Mouse (Mus musculus) brain, adult 2 months (tissue): ENCODE data around the gene Rnft2.

Experiments
- DNase-seq: peaks from one replicate; pipeline ENCODE4 v3.0.0; 2011; ENCODE audit warnings: low read depth, low spot score

Gene Rnft2

DNA sequence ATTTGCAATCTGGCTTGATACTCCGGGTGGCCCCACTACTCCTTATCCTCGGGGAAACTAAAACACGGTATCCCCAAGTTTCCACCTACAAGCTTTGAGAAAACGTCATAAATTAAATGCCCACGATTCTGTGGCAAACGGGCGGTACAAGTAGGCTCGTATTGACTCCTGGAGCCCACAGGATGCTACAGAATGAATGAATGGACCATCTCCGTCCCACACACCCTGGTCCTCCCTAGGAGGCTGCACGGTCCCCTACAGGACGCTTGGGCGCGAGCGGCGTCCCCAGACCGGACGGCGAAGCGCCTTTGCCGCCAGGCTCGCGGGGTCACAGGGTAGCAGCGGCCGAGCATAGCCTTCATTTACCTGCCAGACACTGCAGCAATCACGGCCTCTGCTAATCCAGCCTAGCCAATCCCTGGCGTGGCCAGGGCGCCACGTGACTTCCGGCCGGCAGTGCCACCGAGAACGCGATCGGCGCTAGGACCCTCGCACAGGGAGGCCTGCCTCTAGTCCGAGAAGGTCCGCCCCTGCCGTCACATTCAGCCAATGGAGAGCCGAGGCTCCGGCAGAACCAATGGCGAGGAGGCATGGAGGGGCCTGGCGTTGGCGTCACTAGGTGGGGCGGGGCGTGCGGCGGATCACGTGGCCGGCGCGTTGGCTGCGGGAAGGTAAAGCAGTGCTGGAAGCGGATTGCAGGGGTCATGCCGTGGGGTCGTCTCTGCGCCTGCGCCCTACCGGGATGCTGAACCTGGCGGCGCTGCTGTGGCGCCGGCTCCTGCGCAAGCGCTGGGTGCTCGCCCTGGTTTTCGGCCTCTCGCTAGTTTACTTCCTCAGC, at the start of gene Rnft2, which contains the start of gene 2410131K14Rik:
Gene Rnft2 (minus strand): TSS at position 511 of the 838 bp plus-strand sequence.
Gene 2410131K14Rik (plus strand): TSS at position 622 of the 838 bp plus-strand sequence.
- peak; percentile 100 for DNase-seq

DNA sequence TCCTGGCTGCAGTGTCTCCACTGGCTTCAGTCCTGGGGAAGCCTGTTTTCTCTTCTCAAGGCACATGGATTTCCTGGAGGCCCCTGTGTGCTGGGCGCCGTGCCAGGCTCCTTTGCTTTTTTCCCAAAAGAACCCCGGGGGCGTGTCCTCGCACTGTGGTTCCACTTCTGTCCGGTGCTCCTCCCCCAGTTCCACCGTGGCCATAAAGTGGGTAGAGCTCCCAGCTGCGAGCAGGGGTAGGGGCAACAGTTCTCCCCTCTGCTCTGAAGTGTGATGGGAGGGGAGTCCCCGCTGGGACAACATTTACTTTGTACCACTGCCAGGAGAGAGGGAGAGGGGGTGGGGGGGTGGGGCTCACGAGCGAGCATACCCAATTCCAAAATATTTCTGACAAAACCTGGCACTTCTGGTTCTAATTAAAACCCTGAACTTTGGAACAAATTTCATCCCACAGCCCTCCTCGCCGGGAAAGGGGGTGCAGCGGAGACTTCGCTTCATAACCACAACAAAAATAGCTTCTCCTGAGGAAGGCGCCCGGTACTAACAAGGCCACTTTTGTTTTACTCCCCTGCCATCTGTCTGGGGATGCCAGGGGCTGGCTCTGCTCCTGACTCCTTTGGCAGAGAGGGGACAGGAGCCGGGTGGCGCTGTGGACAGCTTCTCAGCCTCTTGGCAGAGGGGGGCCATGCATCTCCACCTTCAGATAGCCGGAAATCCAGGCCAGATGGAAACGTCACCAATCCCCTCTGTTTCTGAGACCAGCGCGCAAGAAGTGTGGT, 49.4 kb upstream of the Rnft2 start:
- DNase-seq: peak; percentile 84

DNA sequence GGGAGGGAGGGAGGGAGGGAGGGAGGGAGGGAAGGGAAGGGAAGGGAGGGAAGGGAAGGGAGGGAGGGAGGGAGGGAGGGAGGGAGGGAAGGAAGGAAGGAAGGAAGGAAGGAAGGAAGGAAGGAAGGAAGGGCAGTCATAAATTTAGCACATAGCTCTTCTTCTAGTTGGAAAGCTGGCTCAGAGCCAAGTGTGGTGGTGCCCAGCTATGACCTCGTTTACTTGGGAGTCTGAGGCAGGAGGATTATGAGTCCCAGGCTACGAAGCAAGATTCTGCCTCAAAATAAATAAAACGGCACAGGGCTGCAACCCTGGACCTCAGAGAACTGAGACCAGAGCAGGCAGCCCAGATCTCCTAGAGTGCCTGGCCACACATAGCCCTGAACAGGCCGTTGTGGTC, 47.6 kb upstream of the Rnft2 start:
- no peak for DNase-seq

DNA sequence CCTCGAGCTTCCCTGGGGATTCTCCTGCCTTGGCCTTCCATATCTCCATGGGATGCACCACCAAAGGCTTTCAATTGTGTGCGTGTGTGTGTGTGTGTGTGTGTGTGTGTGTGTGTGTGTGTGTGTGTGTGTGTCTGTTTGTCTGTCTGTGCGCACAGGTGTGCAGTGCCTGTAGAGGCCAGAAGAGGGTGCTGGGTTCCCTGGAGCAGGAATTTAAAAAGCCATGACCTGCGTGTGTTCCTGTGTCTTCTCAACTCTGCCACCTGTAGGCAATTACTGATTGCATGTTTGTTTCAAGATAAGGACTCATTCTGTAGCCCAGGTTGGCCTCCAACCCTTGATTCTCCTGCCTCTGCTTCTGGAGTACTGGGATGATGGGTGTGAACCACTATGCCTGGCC, 46.5 kb upstream of the Rnft2 start:
- DNase-seq: no peak

DNA sequence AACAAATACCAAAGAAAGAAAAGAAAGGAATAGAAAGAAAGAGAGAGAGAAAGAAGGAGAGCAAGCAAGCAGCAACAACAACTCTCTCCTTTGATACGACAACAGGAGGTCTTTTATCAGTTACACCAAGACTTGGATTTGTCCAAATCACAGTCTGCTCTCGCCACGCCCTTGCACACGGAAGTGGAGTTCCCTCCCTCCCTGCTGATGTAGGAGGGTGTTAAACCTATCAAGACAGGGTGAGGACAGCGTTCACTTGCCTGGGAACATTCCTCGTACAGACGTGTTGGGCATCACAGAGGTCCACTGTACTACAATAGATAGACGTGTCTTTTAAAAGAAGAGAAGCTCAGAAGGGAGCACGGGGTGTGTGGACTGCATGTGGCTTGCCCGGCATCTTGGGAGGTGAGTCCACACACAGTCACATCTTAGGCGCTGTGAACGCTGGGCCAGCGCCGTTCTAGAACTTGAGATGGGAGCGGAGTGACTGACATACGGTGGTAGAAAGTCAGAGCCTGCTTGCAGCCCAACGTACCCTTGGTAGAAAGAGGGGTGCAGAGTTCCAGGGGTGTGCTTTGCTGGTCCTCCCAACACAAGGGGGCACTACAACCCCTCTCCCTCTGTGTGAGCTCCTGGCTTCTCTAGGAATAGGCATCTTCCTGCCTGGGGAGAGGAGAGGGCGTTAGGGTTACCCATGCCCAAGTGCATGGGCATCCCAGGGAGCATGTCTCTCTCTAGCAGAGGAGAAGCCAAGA, 33.0 kb upstream of the Rnft2 start:
- no peak for DNase-seq

DNA sequence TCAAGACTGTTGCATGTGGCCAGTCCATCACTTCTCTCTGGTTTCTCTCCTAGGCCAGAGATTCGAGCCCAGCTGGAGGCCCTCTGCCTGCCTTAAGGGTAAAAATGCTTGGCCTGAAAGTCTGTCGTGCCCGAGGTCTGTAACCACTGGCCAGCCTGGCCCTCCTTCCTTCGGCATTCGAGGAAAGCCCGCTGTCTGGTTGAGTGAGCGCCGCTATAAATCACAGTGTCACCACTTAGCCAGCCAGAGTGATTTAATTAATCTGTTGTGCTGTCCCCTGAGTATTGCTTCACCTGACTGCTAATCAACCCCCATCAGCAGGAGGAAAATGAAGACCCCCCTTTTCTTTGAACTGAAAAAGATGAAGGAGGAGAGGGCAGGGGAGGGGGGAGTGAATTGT, 31.8 kb upstream of the Rnft2 start:
- DNase-seq: no peak

DNA sequence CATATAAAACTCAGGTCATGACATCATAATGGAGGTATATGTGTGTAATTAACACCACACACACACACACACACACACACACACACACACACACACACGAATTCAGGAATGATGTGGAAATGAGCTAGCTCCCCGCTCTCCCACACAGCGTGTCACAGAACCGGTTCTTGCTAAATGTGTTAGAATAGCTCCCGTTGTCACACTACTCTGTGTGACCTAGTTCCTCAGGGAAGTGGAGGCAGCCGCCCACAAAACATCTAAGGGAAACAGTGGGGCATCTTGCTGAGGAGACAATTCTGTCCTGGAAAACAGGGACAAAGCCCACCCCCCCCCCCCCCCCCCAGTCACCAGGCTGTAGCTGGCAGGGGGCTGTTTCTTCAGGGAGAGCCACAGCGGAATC, 31.4 kb upstream of the Rnft2 start:
- peak; percentile 86 for DNase-seq

DNA sequence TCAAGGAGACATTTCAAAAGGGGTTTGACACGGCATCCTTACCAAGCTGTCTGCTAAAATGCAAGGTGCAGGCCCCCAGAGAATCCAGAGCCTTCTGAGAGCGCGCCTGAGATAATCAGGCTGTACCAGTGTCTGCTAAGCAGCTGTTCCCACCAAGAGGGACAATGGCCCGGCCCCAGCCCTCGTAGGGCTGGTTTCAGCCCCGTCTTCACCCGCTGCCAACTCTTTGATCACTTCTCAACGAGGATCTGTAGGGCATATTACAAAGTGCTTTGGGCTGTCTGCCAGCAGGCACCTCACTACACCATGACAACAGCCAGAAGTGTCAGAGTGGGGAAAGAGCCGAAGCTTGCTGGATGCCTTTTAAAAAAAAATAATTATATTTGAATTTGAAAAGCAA, 29.6 kb upstream of the Rnft2 start:
- peak; percentile 35 for DNase-seq

DNA sequence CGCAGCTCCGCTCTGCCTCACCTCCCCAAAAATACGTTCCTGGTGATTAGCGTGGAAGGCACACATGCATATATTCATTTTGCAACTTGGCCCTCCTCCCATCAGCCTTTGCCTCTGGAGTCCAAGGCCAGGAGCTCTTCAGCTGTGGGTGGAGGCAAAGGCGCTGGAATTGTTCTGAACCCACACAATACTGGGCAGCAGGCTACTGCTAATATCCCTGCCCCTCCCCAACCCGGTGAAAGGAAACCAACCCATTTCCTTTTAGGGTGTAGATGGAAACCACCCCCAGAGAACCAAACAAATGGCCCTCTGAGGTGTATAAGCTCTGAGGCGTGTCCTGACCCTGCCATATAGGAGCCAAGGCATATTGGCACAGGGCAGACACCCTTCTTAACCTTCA, 28.5 kb upstream of the Rnft2 start:
- no peak for DNase-seq

DNA sequence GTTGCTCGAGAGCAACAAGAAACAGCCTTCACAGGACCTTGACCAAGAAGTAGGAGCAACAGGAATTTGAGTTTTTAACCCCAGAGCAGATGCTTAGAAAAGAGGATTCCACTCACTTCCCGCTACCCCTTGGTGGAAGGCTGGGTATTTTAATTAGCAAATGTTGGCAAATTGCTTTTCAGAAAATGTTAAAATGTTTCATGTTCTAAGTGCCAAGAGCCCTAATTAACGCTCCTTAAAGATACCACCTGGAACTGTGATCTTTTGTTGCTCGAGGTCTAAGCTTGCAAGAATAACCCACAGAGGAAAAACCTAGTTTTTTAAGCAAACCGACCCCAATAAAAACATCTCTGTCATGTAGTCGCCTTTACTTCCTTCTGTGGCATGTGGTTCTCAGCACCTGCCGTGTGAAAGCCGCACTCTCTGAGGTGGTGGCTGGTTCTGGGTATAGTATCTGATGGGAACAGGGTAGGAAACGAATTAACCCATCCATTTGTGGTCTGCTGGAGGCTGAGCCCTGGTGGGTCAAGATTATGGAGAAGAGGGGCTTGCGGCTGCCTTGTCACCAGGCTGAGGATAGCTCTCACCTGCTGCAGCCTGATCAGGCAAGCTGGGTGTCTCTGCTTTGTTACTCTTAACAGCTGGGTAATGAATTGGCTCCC, 26.7 kb upstream of the Rnft2 start:
- no peak for DNase-seq

DNA sequence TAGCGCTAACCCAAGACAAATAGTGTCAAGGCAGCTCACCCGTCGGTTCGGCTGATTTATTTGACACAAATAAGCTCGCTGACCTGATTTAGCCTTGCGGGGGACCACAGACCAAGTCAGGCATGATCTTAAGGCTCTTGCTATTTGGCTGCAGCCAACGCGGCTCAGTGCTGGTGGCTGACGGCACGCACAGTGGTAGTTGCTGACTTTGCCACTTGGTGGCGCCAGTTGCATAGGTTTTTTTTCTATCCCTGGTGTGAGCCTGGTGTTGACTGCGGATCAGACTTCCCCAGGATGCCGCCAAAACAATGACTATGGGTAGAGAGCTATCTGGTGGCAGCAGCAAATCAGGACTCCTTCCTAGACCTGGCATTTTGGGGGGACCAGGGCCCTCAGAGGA, 24.1 kb upstream of the Rnft2 start:
- DNase-seq: peak; percentile 91

DNA sequence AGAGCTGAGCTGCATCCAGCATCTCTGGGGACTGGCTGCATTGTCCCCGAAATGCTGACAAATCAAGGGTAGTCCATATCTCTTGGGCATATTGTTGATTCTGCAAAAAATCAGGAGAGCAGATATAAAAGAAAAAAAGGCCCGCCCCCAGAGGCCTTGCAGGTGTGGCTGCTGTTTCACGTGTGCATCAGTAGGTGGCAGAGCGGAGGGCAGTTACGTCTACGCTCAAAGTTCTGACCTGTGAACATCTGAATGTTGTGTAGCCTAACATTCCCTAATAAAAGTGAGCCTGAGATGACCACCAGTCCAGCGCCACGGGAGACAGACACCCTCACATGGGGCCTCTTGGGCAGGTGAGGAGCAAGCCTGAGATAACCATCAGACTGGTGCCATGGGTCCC, 21.4 kb upstream of the Rnft2 start:
- peak; percentile 54 for DNase-seq

DNA sequence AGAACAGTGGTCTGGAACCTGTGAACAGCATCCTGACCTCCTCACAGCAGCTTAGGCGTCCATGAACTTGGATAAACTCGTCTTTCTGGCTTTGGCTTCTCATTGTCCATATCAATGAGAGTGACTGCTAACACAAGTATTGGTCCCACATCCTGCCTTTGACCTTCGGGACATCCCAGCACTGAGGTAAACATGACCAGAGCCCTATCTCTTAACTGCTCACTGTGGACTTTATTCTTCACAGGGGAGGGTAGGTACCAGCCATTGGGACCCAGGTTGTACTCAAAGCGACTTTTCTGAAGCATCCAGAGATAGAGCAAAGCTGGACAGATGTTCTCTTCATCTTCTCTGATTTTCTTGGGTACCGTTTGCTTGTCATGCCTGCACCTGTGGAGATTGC, 20.4 kb upstream of the Rnft2 start:
- DNase-seq: no peak

DNA sequence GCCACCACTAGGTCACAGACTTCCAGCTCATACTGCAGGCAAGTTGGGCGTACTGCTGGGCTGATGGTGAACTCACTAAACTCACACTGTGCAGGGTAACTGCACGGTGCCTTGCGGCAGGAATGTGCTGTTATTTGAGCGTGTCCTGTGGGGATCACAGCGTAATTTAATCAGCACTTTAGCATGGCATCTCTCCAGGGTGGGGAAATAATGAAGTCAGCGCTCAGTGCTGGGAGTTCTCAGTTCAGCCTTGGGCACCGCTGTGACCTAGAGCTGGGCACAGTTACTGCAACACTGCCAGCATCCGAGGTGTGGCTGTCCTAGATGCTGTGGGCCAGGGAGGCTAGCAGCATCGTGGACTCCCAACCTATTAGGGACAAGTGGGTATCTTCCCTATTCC, 19.4 kb upstream of the Rnft2 start:
- DNase-seq: peak; percentile 52

DNA sequence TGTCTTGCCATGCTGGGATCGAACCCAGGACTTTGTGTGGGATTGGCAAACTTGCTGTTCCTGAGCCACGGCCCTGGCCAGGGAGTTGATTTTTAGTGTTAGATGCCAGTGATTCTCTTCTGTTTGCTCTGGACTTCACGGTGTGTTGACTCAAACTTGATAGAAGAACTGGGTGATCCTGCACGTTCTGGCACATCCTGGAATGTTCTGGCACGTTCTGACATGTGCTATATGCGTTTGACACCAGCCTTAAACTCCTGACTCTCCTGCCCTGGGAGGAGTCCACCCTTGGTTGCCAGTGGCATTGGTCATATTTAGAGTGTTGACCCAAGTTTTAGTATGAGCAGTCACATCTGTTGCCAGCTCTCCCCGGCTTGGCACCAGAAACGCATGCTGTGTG, 17.5 kb upstream of the Rnft2 start:
- DNase-seq: no peak

DNA sequence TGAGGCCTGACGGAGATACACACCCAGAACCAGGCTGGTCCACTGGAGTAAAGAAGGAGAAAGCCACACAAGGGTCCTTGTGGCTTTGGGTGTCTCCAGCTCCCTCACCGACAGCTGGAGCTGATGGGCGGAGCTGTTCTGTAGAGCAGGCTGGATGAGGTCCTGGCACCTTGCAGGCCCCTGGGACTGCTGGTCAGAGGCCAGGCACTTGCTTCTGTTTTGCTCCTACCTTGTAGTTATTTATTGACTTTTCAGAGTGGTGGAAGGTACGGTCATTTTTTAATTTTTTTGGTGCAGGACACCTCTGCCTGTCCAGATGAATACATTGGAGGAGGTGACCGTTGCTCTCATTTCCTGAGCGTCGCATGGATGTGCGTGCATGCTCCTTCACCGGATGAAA, 16.3 kb upstream of the Rnft2 start:
- DNase-seq: no peak

DNA sequence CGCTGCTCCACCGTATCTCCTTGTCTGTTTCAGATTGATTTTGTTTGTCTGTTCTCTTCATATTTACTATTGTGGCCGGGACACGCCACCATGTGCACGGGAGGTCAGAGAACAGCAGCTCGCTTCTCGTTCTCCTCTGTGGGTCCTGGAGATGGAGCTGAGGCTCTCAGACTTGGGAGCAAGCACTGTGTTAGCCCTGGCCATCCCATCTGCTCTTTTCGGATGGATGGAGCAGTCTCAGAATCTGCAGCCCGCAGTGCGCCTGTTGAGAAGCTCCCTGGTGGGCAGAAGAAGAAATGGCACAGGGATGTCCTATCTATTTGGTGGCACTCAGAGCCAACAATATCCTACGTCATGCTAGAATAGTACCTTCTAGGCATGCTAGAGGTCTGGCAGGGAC, 15.7 kb upstream of the Rnft2 start:
- no peak for DNase-seq

DNA sequence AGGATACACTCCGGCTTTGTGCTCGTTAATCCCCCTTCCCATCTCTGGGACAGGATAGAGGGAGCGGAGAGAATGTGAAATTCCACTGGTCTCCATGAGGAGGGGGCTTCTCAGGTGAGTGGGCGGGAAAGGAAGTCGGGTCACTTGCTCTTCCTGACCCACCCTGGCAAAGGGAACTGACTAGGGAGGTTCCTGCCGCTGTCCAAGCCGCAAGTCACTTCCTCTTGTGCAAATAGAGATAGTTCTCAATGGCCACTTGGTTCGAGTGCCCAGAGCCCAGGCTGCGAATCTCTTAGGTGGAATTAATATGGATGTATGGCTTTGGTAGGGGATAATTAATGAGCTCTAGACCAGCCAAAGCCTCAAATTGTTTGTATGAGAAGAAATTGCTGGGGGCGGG, 15.1 kb upstream of the Rnft2 start:
- no peak for DNase-seq

DNA sequence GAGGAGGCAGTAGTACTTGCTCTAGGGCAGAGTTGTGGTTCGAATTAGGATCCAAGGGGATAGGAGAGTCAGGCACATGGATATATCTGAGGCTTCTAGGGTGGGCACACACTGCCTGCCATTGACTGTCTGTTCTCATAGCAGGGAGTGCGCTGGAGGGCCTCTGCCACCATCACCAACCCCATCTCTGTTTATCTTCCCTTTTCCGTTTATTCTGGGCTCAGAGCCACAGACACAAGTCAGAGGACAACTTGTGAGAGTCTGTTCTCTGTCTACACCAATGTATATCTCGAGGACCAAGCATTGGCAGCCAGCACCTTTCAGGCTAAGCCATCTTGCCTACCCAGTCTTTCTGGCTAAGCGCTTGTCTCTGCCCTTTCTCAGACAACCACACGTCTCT, 14.7 kb upstream of the Rnft2 start:
- no peak for DNase-seq

DNA sequence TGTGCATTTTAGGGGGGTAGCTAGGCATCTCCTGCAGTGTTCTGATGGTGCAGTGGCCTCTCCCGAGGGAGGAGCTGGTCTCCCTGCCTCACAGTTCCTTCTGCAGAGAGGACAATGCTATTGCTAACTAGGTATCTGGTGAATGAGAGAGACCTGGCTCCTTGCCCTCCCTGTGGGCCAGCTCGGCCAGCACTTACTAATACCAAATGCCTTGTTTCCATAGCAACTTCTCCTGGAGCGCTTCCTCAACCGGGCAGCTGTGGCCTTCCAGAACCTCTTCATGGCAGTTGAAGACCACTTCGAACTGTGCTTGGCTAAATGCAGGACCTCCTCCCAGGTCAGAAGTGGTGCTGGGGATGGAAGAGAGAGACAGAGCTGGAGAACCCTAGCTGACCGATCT, 14.2 kb upstream of the Rnft2 start:
- peak; percentile 50 for DNase-seq

DNA sequence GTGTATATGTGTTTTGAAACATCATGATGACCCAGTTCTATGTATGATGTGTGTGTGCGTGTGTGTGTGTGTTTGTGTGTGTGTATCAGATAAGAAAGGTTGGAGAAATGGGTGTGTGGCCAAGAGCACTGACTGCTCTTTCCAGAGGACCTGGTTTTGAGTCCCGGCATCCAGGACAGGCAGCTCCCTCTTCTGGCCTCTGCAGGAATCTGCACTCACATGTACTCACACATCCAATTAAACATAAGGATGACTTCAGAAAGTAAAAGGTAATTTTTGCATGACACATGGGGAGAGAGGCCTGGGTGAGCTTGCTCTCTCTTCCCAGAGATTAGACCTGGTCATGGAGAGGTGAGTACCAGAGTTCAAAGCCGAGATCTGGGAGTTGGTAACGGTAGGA, 12.1 kb upstream of the Rnft2 start:
- DNase-seq: no peak

DNA sequence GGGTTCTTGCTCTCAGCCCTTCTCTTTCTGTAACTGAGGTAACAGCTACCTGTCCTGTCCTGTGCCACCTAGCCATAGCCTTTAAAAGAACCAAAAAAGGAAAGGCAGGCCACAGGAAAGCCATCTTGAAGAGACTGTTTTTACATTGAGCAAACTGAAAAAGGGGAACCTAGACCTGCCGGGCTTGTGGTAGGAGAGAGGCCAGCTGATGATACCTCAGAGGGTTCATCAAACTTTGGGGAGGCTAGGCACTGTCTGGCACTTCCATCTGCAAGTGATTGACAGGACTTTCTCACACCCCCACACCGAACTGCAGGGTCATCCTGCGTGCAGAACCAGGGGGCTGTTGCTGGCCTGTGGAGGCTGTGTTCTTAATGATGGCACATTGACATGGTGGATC, 8.6 kb upstream of the Rnft2 start:
- no peak for DNase-seq
